Mouse (Mus musculus) lung, postnatal 0 days (tissue): ENCODE data around the gene Cyp2d9. TPM values are rescaled to one million over a fixed set of nuclear protein-coding genes. Genes with fewer than 3 reads are reported as not detected.
"Not testable (repeated sequence)": the region's sequence is repeated elsewhere in the genome, so short reads cannot be mapped to it uniquely, and the experiment has no call there.

Experiments used
- ATAC-seq: fragments of 200-750 bp; cut with Nextera tagmentation; 2 replicates; pipeline ENCODE4 v1.8.0; 2017; ENCODE audit warnings: moderate library complexity
- DNase-seq: peaks from one replicate; pipeline ENCODE4 v3.0.0-alpha.2; 2016; ENCODE audit warnings: low spot score
- H3K27ac ChIP-seq: fragments of 300-500 bp; sonication (generic); 2 replicates; pipeline ENCODE4 v1.5.1; 2014; ENCODE audit warnings: antibody characterized with exemption, mild to moderate bottlenecking, low read length, mixed read lengths
- H3K27me3 ChIP-seq: fragments of 300-500 bp; sonication (generic); replicated peaks from 2 replicates; pipeline ENCODE4 v1.6.1; 2014; ENCODE audit warnings: low read length, mixed read lengths; ENCODE audit not compliant: insufficient read depth
- H3K36me3 ChIP-seq: fragments of 300-500 bp; sonication (generic); 2 replicates; pipeline ENCODE4 v1.6.1; 2014; ENCODE audit warnings: low read length, mixed read lengths; ENCODE audit not compliant: insufficient read depth
- H3K4me1 ChIP-seq: fragments of 300-500 bp; sonication (generic); 2 replicates; pipeline ENCODE4 v1.6.1; 2014; ENCODE audit warnings: antibody characterized with exemption, low read depth, low read length, mixed read lengths; ENCODE audit not compliant: insufficient read depth
- H3K4me2 ChIP-seq: fragments of 300-500 bp; sonication (generic); replicated peaks from 2 replicates; pipeline ENCODE4 v1.6.1; 2014; ENCODE audit warnings: low read depth, mild to moderate bottlenecking, low read length, moderate library complexity, mixed read lengths
- H3K4me3 ChIP-seq: fragments of 300-500 bp; sonication (generic); 2 replicates; pipeline ENCODE4 v1.5.1; 2014; ENCODE audit warnings: low read depth, low read length
- H3K9ac ChIP-seq: fragments of 300-500 bp; sonication (generic); replicated peaks from 2 replicates; pipeline ENCODE4 v1.6.1; 2014; ENCODE audit warnings: low read depth, mild to moderate bottlenecking
- H3K9me3 ChIP-seq: fragments of 300-500 bp; sonication (generic); 2 replicates; pipeline ENCODE4 v1.6.1; 2016; ENCODE audit warnings: low read length, mixed read lengths
- CTCF ChIP-seq: IDR thresholded peaks from 2 replicates; pipeline ENCODE4 v1.5.1; 2016; ENCODE audit warnings: antibody characterized with exemption, mild to moderate bottlenecking
- EP300 ChIP-seq: IDR thresholded peaks from 2 replicates; pipeline ENCODE4 v1.6.1; 2016; ENCODE audit warnings: antibody characterized with exemption, mild to moderate bottlenecking, control low read depth
- WGBS: fragments of 180-500 bp; shearing (Covaris S2); extraction: QIAGEN DNeasy Blood & Tissue Kit; methylation state at CpG from one replicate; pipeline ENCODE4 v1.1.7; 2014; 5-methylcytosine and 5-hydroxymethylcytosine counted together
- polyA plus RNA-seq: library from polyadenylated mRNA; unstranded; fragments of >200 nt; fragmentation: Nextera tagmentation; extraction: Ambion mirVana; gene quantifications from 2 replicates; pipeline ENCODE4 v1.2.1, GENCODE M21; 2015

Gene Cyp2d9
- polyA plus RNA-seq, result not detected in 2 replicates

GRCm38 (mm10) chr15:82433137-82433536, at the start of gene Cyp2d9:
Gene Cyp2d9, plus strand, starts transcription at chr15:82433437.
- TF ChIP-seq EP300, result no peak
- no peak for TF ChIP-seq CTCF
- no peak within 1 kb of the TSS for H3K27ac ChIP-seq
- H3K27me3 ChIP-seq, result no peaks in the 10 kb centered on the region
- DNase-seq (no peak), ATAC-seq (no peak)
- H3K4me1 ChIP-seq, result no peaks in the 10 kb centered on the region
- no peak within 1 kb of the TSS for H3K4me3 ChIP-seq
- no peaks in the 10 kb centered on the region for H3K9me3 ChIP-seq
- H3K36me3 ChIP-seq, result no peaks in the 10 kb centered on the region
- no peak within 1 kb of the TSS for H3K9ac ChIP-seq
- H3K4me2 ChIP-seq, result no peak within 1 kb of the TSS

- Histone ChIP-seq H3K9me3 (no peaks in the 10 kb centered on the region), H3K27me3 (no peaks in the 10 kb centered on the region), H3K4me2 (no peak overlapping the region), H3K9ac (no peak overlapping the region), H3K4me1 (no peaks in the 10 kb centered on the region), H3K36me3 (no peaks in the 10 kb centered on the region), H3K4me3 (no peak overlapping the region), H3K27ac (no peak overlapping the region)
- TF ChIP-seq EP300, result no peak
- TF ChIP-seq CTCF, result no peak
- DNase-seq (no peak), ATAC-seq (no peak)
- WGBS, result 85% methylated on average over 2 of the region's 2 CpGs
These were observed 47.5 kb upstream of the Cyp2d9 start for GRCm38 (mm10) chr15:82385729-82386128.

- H3K9ac ChIP-seq, H3K4me2 ChIP-seq, H3K4me1 ChIP-seq, ATAC-seq, H3K36me3 ChIP-seq, DNase-seq, H3K9me3 ChIP-seq, H3K27me3 ChIP-seq, H3K4me3 ChIP-seq, H3K27ac ChIP-seq: not testable (repeated sequence)
- WGBS, result 87% methylated on average over 10 of the region's 10 CpGs
These were observed 43.3 kb upstream of the Cyp2d9 start for GRCm38 (mm10) chr15:82389916-82390315.

- DNase-seq, H3K27me3 ChIP-seq, H3K9me3 ChIP-seq, H3K27ac ChIP-seq, H3K36me3 ChIP-seq, H3K4me2 ChIP-seq, H3K4me3 ChIP-seq, H3K4me1 ChIP-seq, H3K9ac ChIP-seq, ATAC-seq: not testable (repeated sequence)
- WGBS, result 82% methylated on average over 2 of the region's 2 CpGs
These were observed 39.3 kb upstream of the Cyp2d9 start, which contains the start of gene Cyp2d11 for GRCm38 (mm10) chr15:82393922-82394321. Gene Cyp2d11, minus strand, starts transcription at chr15:82394022.

GRCm38 (mm10) chr15:82395955-82396354, 37.3 kb upstream of the Cyp2d9 start:
- not testable (repeated sequence) for H3K4me2 ChIP-seq, H3K9ac ChIP-seq, H3K36me3 ChIP-seq, H3K27ac ChIP-seq, H3K9me3 ChIP-seq, H3K27me3 ChIP-seq, H3K4me1 ChIP-seq, ATAC-seq, DNase-seq, H3K4me3 ChIP-seq
- 76% methylated on average over 3 of the region's 3 CpGs for WGBS

GRCm38 (mm10) chr15:82401516-82401915, 31.7 kb upstream of the Cyp2d9 start:
- DNase-seq (no peak), ATAC-seq (no peak)
- H3K9me3 ChIP-seq, result no peaks in the 10 kb centered on the region
- H3K9ac ChIP-seq, result no peak overlapping the region
- TF ChIP-seq EP300, result no peak
- no peak for TF ChIP-seq CTCF
- no peaks in the 10 kb centered on the region for H3K4me1 ChIP-seq
- H3K4me3 ChIP-seq, result no peak overlapping the region
- WGBS, result 73% methylated on average over 2 of the region's 2 CpGs
- H3K4me2 ChIP-seq, result no peak overlapping the region
- no peak overlapping the region for H3K27ac ChIP-seq
- no peaks in the 10 kb centered on the region for H3K36me3 ChIP-seq
- no peaks in the 10 kb centered on the region for H3K27me3 ChIP-seq

- Histone ChIP-seq H3K4me2 (no peak overlapping the region), H3K9me3 (no peaks in the 10 kb centered on the region), H3K4me3 (no peak overlapping the region), H3K4me1 (no peaks in the 10 kb centered on the region), H3K36me3 (no peaks in the 10 kb centered on the region), H3K9ac (no peak overlapping the region), H3K27ac (no peak overlapping the region), H3K27me3 (no peaks in the 10 kb centered on the region)
- ATAC-seq (no peak), DNase-seq (no peak)
- TF ChIP-seq CTCF (no peak), EP300 (no peak)
These were observed 31.1 kb upstream of the Cyp2d9 start for GRCm38 (mm10) chr15:82402106-82402505.
